Mouse (Mus musculus): ENCODE measurements around the gene Rsbn1.

Gene Rsbn1

DNA sequence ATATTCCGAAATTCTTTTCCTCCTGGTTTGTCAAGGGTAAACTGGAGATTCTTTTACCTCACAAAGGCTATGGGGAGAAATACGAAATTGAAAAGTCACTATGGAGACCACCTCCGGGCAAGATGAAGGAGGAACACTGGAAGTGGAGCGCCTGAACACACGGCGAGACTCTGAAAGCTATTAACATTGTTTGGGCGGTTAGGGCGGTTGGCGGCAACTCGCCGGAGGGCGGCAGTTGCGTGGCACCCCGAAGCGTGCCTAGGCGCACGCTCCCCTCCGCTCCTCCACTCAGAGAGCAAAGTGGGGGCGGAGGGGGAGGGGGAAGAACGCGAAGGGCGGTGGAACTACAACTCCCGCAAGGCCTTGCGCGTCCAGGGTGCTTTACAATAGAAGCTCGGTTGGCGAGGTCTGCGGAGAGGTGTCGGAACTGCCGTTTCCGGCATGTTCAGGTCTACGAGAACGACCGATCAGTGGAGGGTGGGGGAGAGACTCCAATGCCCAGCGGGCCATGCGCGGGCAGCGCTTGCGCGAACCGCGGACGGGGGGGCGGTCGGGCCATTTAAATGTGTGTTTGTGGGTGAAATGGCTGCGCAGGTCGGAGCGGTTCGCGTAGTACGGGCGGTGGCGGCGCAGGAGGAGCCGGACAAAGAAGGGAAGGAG lies at the start of gene Rsbn1:
Gene Rsbn1, plus strand, starts transcription at position 111 of the 660 bp plus-strand sequence.
- DNase-seq (ENCODE audit: extremely low read depth, low read depth), result peak; percentile 100

GRCm38 (mm10) chr3:103864200-103864599 lies 49.7 kb upstream of the Rsbn1 start:
- DNase-seq (ENCODE audit: extremely low read depth, low read depth), result no peak

DNA sequence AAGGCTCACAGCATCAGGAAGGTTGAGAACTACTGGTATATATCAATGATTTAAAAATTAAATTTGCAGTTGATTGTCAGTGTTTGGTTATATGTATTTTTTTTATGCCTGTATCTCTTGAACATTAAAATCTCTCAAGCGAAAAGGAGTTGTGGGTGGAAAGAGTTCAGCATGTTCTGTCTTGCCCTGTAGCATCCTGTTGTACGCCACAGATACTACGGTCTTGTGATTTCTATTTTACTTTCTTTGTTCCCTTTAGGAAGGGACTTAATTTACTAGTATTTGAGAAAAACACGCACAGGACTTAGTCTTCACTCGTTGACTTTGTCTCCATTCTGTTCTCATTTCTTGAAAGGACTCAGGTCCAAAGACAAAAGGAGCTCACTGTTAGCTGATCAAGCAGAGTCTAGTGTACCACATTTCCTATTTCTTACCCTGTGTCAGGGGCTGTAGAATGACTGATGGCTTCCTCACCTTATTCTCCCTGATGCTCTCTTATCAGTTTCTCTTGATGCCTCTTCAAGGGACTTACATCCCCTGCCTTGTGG lies 46.4 kb upstream of the Rsbn1 start:
- DNase-seq (ENCODE audit: extremely low read depth, low read depth), result no peak

GRCm38 (mm10) chr3:103868008-103868407 lies 45.9 kb upstream of the Rsbn1 start:
- DNase-seq (ENCODE audit: extremely low read depth, low read depth), result no peak

GRCm38 (mm10) chr3:103872663-103873098 lies 41.2 kb upstream of the Rsbn1 start:
- no peak for DNase-seq (ENCODE audit: extremely low read depth, low read depth)

- DNase-seq (ENCODE audit: extremely low read depth, low read depth), result peak; percentile 47
Observed at GRCm38 (mm10) chr3:103874329-103874728, 39.6 kb upstream of the Rsbn1 start.

- no peak for DNase-seq (ENCODE audit: extremely low read depth, low read depth)
Observed at GRCm38 (mm10) chr3:103885946-103886345, 28.0 kb upstream of the Rsbn1 start.

GRCm38 (mm10) chr3:103887581-103887980 lies 26.3 kb upstream of the Rsbn1 start:
- peak; percentile 75 for DNase-seq (ENCODE audit: extremely low read depth, low read depth)

DNA sequence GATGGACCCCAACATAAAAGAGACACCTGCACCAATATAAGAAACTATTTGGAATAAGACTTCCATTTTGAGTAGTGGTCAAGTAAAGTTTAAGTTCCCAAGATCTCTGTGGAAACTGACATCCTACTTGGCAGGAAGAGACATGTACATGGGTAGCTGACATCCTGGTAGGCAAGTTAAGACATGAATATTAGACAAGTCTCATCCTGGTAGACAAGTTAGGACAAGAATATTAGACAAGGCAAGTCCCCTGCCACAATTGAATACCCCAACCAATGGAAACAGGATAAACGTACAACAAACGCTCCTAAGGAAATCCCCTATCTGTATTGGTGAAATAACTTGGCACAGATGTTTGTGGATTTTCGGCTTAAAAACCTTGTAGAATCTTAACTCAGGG lies 20.5 kb upstream of the Rsbn1 start:
- DNase-seq (ENCODE audit: extremely low read depth, low read depth), result no peak

DNA sequence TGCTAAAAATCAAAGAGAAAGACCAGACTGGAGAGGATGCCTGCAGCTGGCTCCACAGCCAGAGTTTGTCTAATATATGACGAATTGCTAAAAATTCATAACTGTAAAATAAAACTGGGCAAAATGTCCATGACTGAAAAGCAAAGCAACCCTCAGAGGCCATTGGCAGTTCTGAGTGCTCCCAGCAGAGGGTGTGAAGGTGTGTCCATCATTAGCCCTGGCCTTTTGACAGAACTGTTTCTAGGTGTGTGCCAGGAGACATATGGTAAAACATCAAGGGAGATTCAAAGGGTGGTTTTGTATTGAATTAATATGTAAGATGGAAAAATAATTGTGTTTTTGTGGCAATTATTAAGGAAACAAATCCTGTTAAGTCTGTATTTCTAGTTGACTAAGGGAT lies 9.2 kb upstream of the Rsbn1 start:
- DNase-seq (ENCODE audit: extremely low read depth, low read depth), result peak; percentile 59

DNA sequence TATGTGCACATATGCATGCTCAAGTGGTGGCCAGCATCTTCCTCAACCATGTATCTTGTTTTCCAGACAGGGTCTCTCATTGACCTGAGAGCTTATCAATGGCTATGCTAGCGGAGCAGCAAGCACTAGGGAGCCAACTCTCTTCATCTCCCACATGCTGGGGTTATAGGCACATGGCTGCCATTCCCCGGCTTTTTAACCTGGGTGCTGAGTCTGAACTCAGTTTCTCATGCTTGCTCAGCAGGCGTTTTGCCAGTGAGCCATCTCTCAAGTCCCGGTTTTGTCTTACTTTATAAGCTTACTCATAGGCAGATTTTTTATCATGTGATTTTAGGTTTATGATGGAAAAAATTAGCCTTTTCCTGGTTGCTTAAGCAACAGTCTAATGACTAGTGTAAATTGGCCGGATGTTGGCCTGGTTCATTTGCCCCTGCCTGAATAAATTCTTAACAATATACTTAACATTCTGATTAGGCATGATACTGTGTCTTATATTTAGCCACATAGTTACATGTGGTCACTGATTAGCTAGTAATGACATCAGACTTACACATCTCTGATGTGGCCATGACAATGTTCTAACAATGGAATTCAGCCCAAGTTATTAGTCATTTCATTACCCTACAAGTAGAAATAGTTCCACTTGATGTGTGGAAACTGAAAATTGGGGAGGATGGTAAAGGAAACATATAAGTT lies 6.4 kb upstream of the Rsbn1 start:
- no peak for DNase-seq (ENCODE audit: extremely low read depth, low read depth)

- no peak for DNase-seq (ENCODE audit: extremely low read depth, low read depth)
Observed at GRCm38 (mm10) chr3:103908781-103909180, 5.1 kb upstream of the Rsbn1 start.

DNA sequence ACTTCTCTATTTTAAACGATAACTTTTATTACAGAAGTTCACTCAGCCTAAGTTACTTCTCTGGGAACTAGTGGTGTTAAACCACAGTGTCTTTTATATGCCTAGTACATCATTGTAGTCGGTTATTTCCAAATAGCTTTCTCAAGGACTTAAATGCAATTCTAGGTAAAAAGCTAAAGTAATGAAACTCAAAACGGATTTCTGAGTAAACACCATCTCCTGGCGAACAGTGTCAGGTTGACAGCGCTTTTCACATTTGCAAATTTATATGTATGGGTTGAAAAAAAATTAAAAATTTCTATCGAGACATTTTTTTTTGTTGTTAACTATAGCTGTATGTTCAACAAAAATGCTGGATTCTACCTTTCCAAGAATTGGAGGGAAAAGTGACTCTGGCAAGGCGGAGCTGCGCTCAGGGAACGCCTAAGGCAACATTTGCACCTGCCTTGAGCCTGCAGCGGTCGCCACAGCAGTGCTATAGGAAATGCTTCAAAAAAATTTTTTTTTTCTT lies 414 bp upstream of the Rsbn1 start:
- DNase-seq (ENCODE audit: extremely low read depth, low read depth), result peak; percentile 94

DNA sequence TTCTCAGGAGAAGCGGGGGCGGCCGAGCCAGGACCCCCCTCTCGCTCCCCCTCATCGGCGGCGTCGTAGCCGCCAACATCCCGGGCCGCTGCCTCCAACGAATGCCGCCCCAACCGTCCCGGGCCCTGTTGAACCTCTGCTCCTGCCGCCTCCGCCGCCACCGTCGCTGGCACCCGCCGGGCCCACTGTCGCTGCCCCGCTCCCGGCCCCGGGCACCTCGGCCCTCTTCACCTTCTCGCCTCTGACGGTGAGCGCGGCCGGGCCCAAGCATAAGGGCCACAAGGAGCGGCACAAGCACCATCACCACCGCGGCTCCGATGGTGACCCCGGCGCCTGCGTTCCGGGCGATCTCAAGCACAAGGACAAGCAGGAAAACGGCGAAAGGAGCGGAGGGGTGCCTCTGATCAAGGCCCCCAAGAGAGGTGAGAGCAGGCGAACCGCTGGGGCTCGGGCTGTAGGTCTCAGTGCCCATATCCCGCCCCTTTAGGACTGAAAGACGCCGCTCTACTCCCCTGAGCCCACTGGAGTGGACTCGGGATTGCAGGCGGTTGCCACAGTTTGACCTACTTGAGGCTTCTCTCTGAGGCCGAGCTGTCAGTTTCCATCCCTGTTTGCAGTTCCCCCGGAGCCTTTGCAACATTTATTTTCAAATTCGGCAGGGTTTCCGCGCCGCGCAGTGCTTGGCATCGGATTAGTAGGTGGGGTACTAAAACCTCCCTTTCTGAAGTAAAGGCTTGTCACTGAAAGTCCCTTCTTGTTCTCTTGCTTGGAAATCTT lies 1.0 kb downstream of the Rsbn1 start:
- peak; percentile 57 for DNase-seq (ENCODE audit: extremely low read depth, low read depth)

GRCm38 (mm10) chr3:103915509-103915896 lies 1.6 kb downstream of the Rsbn1 start:
- peak; percentile 64 for DNase-seq (ENCODE audit: extremely low read depth, low read depth)

DNA sequence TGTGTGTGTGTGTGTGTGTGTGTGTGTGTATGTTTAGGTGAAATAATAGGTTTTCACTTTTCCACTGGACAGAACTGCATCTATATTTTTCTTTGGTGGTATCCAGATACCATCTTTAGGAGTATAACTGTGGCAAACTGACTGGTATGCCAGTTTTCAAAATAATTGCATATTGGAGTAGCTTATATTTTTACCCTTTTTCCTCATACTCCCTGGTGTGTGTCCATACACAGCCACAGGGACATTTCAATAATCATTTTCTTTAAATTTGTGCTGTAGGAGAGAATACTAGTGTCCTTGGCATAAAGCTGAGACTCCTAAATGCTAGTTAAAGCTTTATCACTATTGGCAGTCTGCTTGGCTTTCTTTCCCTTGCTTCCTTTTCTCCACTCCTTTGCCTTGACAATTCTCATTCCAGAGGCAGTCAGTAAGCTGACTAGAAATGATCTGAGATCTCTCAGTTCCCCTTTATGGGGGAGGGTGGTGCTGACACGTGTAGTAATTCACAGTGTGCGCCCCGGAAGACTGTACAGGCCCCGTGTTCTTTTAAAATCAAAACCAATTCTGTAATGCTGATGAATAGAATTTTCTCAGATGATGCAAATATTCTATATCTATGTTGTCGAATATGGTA lies 2.4 kb downstream of the Rsbn1 start:
- peak; percentile 95 for DNase-seq (ENCODE audit: extremely low read depth, low read depth)

DNA sequence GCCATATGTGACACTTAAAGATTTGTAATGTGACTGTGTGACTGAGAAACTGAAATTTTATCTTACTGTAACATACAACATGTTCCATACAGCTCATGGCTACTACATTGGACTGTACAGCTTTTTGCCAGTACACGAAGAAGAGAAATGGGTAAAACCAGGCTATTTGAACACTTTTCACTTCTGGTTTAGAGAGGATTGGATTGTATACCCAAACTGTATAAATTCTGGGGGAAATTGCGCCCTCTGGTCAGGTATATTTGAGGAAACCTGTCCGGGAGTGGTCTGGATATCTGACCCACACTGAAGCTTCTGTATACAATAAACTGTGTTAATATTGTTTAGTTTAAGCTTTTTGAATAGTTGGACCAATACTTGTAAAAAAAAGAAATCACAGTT lies 2.9 kb downstream of the Rsbn1 start:
- no peak for DNase-seq (ENCODE audit: extremely low read depth, low read depth)

DNA sequence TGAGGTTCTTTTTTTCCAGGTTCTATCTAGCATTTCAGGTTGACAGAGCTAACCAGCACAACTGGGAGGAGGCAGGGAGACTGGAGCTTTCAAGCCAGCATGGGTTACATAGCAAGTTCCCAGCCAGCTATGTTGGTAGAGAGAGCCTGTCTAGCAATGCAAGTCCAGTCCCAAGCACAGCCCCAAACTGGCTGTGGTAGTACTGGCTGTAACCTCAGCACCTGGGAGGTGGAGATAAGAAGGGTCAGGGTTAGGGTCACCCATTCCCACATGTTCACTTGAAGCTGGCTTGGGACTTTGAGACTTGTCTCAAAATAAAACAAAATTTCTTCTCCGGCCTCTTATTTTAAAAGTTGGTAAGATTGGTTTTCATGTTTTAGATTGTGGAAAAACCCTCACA lies 6.2 kb downstream of the Rsbn1 start:
- no peak for DNase-seq (ENCODE audit: extremely low read depth, low read depth)

DNA sequence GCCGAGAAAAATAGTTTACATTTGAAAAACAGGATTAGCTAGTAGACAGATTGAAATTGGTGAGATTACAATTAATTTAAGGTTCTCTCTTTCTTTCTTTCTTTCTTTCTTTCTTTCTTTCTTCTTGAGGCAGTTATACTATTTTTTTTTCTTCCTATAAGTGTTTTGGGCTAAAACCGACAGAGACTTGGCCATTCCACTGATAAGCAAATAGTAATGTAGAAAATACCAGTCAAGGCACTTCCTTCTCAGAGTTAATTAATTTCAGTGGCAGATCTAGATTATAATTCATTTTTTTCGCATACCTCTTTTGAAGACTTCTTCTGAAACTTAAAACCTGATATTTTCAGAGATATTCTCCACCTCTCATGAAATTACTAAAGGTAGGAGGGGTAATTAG lies 11.4 kb downstream of the Rsbn1 start:
- DNase-seq (ENCODE audit: extremely low read depth, low read depth), result no peak

DNA sequence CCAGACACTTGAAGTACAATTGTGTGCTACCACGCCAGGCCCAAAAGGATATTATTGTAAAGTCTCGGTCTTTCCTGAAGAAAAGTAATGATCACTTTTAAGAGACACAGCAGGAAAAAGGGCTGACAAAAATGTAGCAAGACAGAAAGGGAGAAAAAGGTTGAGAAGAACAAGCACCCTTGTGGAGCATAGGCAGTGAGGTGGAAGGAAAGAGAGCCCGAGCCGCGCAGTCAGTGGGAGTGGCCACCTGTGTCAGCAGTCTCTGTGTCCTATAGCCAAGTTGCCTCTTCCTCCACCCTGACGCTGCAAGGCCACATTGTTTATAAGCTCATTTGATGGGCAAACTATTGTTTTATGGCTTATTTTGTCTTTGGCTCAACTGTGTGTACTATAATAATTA lies 13.6 kb downstream of the Rsbn1 start:
- DNase-seq (ENCODE audit: extremely low read depth, low read depth), result no peak

- DNase-seq (ENCODE audit: extremely low read depth, low read depth), result no peak
Observed at GRCm38 (mm10) chr3:103944794-103945562, 31.1 kb downstream of the Rsbn1 start.
